Mouse (Mus musculus): ENCODE data around the gene Erc2. TPM values are rescaled to one million over a fixed set of nuclear protein-coding genes. Genes with fewer than 3 reads are reported as not detected.

Erc2 gene
- total and polyA plus RNA-seq, 2 experiments, result 6.1 to 7.0 TPM

- no peak for DNase-seq (ENCODE audit: extremely low read depth, low read depth, low spot score)
- H3K27me3 ChIP-seq (ENCODE audit: control insufficient read depth, insufficient read depth, low read length), result no peaks in the 10 kb centered on the region
- no peak overlapping the region for H3K27ac ChIP-seq (replicated peaks; ENCODE audit: insufficient read depth, low read depth, low read length)
- WGBS, result 89% methylated on average over 4 of the region's 4 CpGs
- no peaks in the 10 kb centered on the region for H3K79me2 ChIP-seq (ENCODE audit: control insufficient read depth, insufficient read depth, low read length)
- H3K4me1 ChIP-seq (ENCODE audit: control insufficient read depth, insufficient read depth, low read length), result no peaks in the 10 kb centered on the region
- H3K4me3 ChIP-seq (ENCODE audit: insufficient read depth, low read depth, low read length), result no peak overlapping the region
- no peaks in the 10 kb centered on the region for H3K36me3 ChIP-seq (ENCODE audit: control insufficient read depth, insufficient read depth, low read length)
- TF ChIP-seq CTCF (IDR thresholded peaks at IDR 0.05; ENCODE audit: low read depth, low read length) (no peak), POLR2A (IDR thresholded peaks at IDR 0.05; ENCODE audit: extremely low read depth, insufficient read depth, low read length) (no peak)
- no peak overlapping the region for H3K9ac ChIP-seq (ENCODE audit: low read depth, low read length)
Measured at GRCm38 (mm10) chr14:28060891-28061290, 438.7 kb downstream of the Erc2 start.

GRCm38 (mm10) chr14:28061649-28062375 is 439.6 kb downstream of the Erc2 start:
- Histone ChIP-seq H3K36me3 (ENCODE audit: control insufficient read depth, insufficient read depth, low read length) (no peaks in the 10 kb centered on the region), H3K27ac (replicated peaks; ENCODE audit: insufficient read depth, low read depth, low read length) (no peak overlapping the region), H3K27me3 (ENCODE audit: control insufficient read depth, insufficient read depth, low read length) (no peaks in the 10 kb centered on the region), H3K4me1 (ENCODE audit: control insufficient read depth, insufficient read depth, low read length) (no peaks in the 10 kb centered on the region), H3K9ac (ENCODE audit: low read depth, low read length) (no peak overlapping the region), H3K4me3 (ENCODE audit: insufficient read depth, low read depth, low read length) (no peak overlapping the region), H3K79me2 (ENCODE audit: control insufficient read depth, insufficient read depth, low read length) (no peaks in the 10 kb centered on the region)
- WGBS, result 76% methylated on average over 3 of the region's 3 CpGs
- DNase-seq (ENCODE audit: extremely low read depth, low read depth, low spot score), result no peak
- no peak for TF ChIP-seq CTCF (IDR thresholded peaks at IDR 0.05; ENCODE audit: low read depth, low read length)
- no peak for TF ChIP-seq POLR2A (IDR thresholded peaks at IDR 0.05; ENCODE audit: extremely low read depth, insufficient read depth, low read length)

GRCm38 (mm10) chr14:28068021-28068420 is 445.8 kb downstream of the Erc2 start:
- H3K4me1 ChIP-seq (ENCODE audit: control insufficient read depth, insufficient read depth, low read length), result no peaks in the 10 kb centered on the region
- DNase-seq (ENCODE audit: extremely low read depth, low read depth, low spot score), result no peak
- 88% methylated on average over 12 of the region's 12 CpGs for WGBS
- no peaks in the 10 kb centered on the region for H3K27me3 ChIP-seq (ENCODE audit: control insufficient read depth, insufficient read depth, low read length)
- no peak overlapping the region for H3K27ac ChIP-seq (replicated peaks; ENCODE audit: insufficient read depth, low read depth, low read length)
- no peaks in the 10 kb centered on the region for H3K79me2 ChIP-seq (ENCODE audit: control insufficient read depth, insufficient read depth, low read length)
- no peak overlapping the region for H3K9ac ChIP-seq (ENCODE audit: low read depth, low read length)
- no peaks in the 10 kb centered on the region for H3K36me3 ChIP-seq (ENCODE audit: control insufficient read depth, insufficient read depth, low read length)
- no peak overlapping the region for H3K4me3 ChIP-seq (ENCODE audit: insufficient read depth, low read depth, low read length)
- TF ChIP-seq POLR2A (IDR thresholded peaks at IDR 0.05; ENCODE audit: extremely low read depth, insufficient read depth, low read length) (no peak), CTCF (IDR thresholded peaks at IDR 0.05; ENCODE audit: low read depth, low read length) (no peak)

DNA sequence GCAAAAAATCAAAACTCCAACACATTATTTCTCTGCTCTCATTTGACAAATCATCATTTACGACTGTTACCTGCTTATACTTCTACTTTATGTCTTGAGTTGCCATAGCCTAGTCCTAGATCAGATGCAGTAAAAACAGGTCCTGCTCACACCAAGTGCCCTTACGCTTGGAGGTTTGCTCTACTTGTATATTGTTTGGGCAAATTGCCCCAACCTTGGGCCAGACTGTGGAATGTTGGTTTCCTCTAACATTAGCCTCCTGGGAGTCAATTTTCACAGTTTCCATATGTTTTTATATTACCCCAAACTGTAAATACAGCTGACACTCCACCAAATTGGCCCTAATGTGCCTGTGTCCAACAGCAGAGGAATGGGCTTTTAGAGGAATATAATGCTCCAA is 447.6 kb downstream of the Erc2 start:
- no peaks in the 10 kb centered on the region for H3K4me1 ChIP-seq (ENCODE audit: control insufficient read depth, insufficient read depth, low read length)
- H3K9ac ChIP-seq (ENCODE audit: low read depth, low read length), result no peak overlapping the region
- no peak overlapping the region for H3K27ac ChIP-seq (replicated peaks; ENCODE audit: insufficient read depth, low read depth, low read length)
- no peak overlapping the region for H3K4me3 ChIP-seq (ENCODE audit: insufficient read depth, low read depth, low read length)
- TF ChIP-seq CTCF (IDR thresholded peaks at IDR 0.05; ENCODE audit: low read depth, low read length) (no peak), POLR2A (IDR thresholded peaks at IDR 0.05; ENCODE audit: extremely low read depth, insufficient read depth, low read length) (no peak)
- DNase-seq (ENCODE audit: extremely low read depth, low read depth, low spot score), result no peak
- H3K79me2 ChIP-seq (ENCODE audit: control insufficient read depth, insufficient read depth, low read length), result no peaks in the 10 kb centered on the region
- no peaks in the 10 kb centered on the region for H3K27me3 ChIP-seq (ENCODE audit: control insufficient read depth, insufficient read depth, low read length)
- H3K36me3 ChIP-seq (ENCODE audit: control insufficient read depth, insufficient read depth, low read length), result no peaks in the 10 kb centered on the region
- WGBS, result 88% methylated on average over 2 of the region's 2 CpGs

- Histone ChIP-seq H3K27ac (replicated peaks; ENCODE audit: insufficient read depth, low read depth, low read length) (no peak overlapping the region), H3K9ac (ENCODE audit: low read depth, low read length) (no peak overlapping the region), H3K4me3 (ENCODE audit: insufficient read depth, low read depth, low read length) (no peak overlapping the region), H3K4me1 (ENCODE audit: control insufficient read depth, insufficient read depth, low read length) (no peaks in the 10 kb centered on the region), H3K27me3 (ENCODE audit: control insufficient read depth, insufficient read depth, low read length) (no peaks in the 10 kb centered on the region), H3K36me3 (ENCODE audit: control insufficient read depth, insufficient read depth, low read length) (no peaks in the 10 kb centered on the region), H3K79me2 (ENCODE audit: control insufficient read depth, insufficient read depth, low read length) (no peaks in the 10 kb centered on the region)
- no peak for DNase-seq (ENCODE audit: extremely low read depth, low read depth, low spot score)
- 78% methylated on average over 3 of the region's 3 CpGs for WGBS
- TF ChIP-seq CTCF (IDR thresholded peaks at IDR 0.05; ENCODE audit: low read depth, low read length), result no peak
- no peak for TF ChIP-seq POLR2A (IDR thresholded peaks at IDR 0.05; ENCODE audit: extremely low read depth, insufficient read depth, low read length)
Measured at GRCm38 (mm10) chr14:28072561-28072960, 450.3 kb downstream of the Erc2 start.
